Mouse (Mus musculus): Measurements from ENCODE around the gene Pds5b.
"Not testable (repeated sequence)": the region's sequence is repeated elsewhere in the genome, so short reads cannot be mapped to it uniquely, and the experiment has no call there.

The Pds5b gene

DNA sequence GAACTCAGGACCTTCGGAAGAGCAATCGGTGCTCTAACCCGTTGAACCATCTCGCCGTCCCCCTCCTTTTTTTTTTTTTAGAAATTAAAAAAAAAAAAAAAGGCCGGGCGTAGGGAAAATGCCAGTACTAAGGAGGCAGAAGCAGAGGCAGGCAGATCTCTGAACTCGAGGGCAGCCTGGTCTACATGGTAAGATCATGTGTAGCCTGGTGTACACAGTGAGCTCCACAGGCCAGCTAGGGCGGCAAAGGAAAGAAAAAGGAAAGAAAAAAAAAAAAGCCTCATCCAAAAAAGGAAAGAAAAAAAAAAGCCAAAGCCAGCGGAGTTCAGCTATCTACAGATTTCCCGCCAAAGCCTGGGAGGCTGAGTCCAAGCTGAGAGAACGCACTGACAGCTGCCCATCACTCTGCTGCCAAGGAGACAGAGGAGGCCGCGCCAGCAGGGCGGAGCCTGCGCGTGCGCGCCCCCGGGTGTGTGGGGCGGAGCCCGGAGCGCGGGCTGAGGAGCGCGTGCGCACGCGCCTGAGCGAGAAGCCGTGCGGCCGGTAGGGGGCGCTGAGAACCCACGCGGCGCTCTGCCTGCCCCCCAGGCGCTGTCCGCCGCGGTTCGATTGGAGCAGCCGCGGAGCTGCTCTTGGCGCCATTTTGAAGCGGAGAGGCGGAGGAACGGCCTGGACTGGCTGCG lies at the start of gene Pds5b:
Gene Pds5b, plus strand, starts transcription at position 587 of the 683 bp plus-strand sequence.
- peak; percentile 94 for DNase-seq (ENCODE audit: extremely low spot score)

DNA sequence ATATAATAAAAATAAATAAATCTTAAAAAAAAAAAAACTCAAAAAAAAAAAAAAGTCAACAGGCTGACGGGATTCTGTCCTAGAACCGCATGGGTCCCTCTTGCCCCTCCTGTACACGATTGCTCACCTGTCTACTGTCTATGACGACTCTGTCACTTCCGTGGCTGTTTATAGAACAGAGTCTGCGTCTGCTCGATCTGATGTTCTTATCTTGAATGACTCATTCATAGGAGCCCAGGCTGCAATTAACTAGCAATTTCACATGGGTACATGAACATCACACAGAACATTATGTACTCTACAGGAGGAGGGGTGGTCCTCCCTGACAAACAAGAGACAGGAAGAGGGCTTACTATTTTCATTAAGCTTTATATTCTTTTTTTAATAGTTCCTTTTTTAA lies 48.0 kb upstream of the Pds5b start:
- DNase-seq (ENCODE audit: extremely low spot score), result no peak

GRCm38 (mm10) chr5:150629272-150629671 lies 44.3 kb upstream of the Pds5b start:
- DNase-seq (ENCODE audit: extremely low spot score), result no peak

- DNase-seq (ENCODE audit: extremely low spot score), result no peak
Observed at GRCm38 (mm10) chr5:150629692-150630091, 43.8 kb upstream of the Pds5b start.

- DNase-seq (ENCODE audit: extremely low spot score), result no peak
Observed at GRCm38 (mm10) chr5:150641440-150641839, 32.1 kb upstream of the Pds5b start.

DNA sequence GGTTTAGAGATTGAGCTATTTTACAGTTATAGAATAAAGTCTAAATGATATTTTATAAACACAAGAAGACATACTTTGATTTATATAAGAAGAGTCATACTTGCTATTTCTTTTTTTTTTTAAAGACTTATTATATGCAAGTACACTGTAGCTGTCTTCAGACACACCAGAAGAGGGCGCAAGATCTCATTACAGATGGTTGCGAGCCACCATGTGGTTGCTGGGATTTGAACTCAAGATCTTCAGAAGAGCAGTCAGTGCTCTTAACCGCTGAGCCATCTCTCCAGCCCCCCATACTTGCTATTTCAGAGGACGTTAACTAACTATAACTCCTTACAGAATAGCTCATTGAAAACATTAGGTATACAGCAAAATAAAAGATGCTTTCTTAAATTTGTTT lies 30.1 kb upstream of the Pds5b start:
- not testable (repeated sequence) for DNase-seq (ENCODE audit: extremely low spot score)

GRCm38 (mm10) chr5:150644926-150645325 lies 28.6 kb upstream of the Pds5b start:
- DNase-seq (ENCODE audit: extremely low spot score), result no peak

DNA sequence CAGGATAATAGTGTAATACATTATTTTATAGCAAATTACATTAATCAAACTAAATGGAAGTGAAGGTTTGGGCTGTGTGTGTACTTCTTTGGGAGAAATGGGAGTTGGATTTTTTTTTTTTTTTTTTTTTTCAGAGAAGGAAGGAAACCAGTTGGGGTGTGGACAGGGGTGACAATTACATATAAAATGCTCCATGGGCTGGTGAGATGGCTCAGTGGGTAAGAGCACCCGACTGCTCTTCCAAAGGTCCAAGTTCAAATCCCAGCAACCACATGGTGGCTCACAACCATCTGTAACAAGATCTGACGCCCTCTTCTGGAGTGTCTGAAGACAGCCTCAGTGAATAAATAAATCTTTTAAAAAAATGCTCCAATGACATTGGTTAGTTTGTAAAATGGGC lies 21.0 kb upstream of the Pds5b start:
- no peak for DNase-seq (ENCODE audit: extremely low spot score)

DNA sequence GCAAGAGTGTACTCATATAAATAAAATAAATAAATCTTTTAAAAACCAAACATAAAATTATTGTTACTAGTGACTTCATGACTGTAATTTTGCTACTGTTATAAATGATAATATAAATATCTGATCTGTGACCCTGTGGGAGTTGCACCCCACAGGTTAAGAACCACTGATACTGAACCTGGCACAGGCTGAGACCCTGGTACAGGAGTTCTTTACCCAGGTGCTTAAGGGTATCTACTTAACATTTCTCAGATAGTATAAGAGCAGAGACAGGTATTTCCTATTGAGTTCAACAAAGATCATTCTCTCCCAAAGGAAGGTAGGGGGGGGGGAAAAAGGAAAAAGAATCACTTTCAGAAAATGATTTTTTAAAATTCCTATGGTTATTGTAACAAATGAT lies 19.0 kb upstream of the Pds5b start:
- no peak for DNase-seq (ENCODE audit: extremely low spot score)

DNA sequence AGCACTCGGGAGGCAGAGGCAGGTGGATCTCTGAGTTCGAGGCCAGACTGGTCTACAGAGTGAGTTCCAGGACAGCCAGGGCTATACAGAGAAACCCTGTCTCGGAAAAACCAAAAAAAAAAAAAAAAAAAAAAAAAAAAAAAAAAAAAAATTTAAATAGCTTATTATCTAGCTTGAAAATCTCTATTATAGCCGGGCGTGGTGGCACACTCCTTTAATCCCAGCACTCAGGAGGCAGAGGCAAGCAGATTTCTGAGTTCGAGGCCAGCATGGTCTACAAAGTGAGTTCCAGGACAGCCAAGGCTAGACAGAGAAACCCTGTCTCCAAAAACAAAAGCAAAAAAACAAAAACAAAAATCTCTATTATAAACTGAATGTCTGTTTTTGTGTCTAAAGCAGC lies 14.1 kb upstream of the Pds5b start:
- not testable (repeated sequence) for DNase-seq (ENCODE audit: extremely low spot score)

- DNase-seq (ENCODE audit: extremely low spot score), result not testable (repeated sequence)
Observed at GRCm38 (mm10) chr5:150660296-150660695, 13.2 kb upstream of the Pds5b start.

DNA sequence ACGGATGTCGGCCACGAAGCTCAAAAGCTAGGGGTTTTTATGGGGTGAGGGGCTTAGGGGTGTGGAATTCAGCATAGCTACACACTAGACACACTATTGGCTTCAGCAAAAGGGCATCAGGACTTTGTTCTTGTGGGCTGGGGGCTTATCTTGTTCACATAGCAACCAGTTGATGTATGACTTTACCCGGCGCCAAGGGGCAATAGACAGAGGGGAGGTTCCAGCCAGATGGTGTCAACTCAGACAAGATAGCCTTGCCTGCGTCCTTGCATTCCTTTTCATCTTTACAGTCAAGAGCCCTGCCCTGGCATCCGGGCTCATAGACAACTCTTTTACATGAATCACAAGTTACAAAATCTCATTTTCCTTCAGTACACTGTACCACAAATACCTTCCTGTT lies 9.6 kb upstream of the Pds5b start:
- DNase-seq (ENCODE audit: extremely low spot score), result not testable (repeated sequence)

DNA sequence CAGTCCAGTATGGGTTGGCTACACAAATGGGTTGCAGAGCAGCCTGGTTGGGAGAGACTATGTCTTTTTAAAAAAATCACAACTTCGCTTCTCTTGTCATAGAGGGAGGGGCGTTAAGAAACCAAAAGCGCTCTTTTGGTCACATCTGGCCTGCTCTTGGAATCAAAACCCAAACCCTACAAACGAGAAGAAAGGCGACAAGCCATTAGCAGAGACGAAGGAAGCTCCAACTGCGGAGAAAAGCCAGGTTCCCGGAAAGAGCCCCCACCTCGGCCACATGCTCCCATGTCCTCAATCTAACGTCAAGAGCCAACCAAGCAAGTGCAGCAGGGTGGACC lies 8.8 kb upstream of the Pds5b start:
- peak; percentile 9 for DNase-seq (ENCODE audit: extremely low spot score)

DNA sequence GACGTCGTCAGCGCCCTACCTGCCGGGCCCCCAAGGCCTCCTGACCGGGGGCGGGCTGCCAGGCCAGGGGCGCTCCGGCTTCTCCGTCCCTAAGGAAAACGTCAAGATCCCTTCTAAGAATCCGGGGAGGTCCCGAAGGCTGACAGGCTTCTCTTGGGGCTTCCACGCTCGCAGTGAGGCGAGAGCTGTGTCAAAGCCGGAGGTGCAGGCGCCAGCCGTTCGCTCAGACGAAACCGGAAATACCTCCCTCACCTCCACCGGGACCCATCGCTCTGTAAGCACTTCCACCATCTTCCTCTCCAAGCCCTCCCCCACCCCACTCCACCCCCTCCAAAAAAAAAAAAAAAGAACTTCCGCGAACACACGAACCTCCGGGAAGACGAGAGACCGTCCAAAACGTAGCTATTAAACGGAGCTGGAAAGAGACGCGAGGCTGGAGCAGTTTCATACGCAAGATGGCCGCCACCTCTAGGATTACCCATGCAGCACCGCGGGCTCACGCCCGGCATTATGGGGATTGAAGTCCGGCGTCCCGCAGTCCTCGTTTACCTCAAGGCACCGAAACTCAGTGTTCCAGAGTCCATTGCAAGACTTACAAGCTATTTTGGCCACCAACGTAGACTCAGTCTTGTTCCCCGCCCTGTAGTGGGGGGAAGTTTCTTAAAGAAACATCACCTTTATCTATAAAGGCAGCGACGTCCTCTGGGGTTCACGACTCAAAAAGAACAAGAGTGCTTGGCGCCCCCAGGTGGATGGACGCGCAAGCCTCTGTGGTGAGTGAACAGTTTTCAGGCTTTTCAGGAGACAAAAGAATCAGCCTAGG lies 8.2 kb upstream of the Pds5b start:
- peak; percentile 91 for DNase-seq (ENCODE audit: extremely low spot score)

DNA sequence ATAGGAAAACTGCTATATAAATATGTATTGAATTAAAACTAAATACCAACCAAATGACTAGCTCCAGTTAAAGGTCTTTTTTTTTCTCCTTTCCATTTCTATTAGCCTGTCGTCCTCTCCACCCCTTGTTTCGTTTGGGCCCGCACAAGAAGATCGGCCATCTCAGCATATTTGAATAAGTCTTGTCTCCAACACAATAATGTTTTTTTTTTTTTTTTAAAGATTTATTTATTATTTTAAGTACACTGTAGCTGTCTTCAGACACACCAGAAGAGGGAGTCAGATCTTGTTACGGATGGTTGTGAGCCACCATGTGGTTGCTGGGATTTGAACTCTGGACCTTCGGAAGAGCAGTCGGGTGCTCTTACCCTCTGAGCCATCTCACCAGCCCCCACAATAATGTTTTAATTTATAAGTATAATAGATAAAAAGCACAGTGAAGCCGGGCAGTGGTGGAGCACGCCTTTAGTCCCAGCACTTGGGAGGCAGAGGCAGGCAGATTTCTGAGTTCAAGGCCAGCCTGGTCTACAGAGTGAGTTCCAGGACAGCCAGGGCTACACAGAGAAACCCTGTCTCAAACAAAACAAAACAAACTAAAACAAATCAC lies 7.3 kb upstream of the Pds5b start, which contains the start of gene N4bp2l2:
Gene N4bp2l2, minus strand, starts transcription at position 51 of the 607 bp plus-strand sequence.
- not testable (repeated sequence) for DNase-seq (ENCODE audit: extremely low spot score)

GRCm38 (mm10) chr5:150668731-150669130 lies 4.8 kb upstream of the Pds5b start:
- no peak for DNase-seq (ENCODE audit: extremely low spot score)

DNA sequence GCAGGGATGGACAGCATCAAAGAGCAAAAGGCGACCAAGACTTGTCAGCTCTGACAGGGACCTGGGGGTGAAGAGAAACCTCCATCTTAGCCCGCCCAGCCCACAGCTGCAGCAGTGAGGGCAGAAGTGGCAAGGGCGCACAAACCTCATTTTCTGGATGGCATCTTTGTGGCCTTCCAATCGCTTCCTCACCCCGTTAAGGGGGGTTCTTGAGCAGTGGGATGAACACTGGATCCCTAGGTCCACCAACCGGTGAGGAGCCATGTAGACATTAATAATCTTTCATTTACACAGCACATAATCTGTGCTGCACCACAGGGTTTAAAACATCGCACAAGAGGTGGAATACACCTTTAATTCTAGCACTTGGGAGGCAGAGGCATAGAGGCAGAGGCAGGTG lies 1.2 kb upstream of the Pds5b start:
- no peak for DNase-seq (ENCODE audit: extremely low spot score)

DNA sequence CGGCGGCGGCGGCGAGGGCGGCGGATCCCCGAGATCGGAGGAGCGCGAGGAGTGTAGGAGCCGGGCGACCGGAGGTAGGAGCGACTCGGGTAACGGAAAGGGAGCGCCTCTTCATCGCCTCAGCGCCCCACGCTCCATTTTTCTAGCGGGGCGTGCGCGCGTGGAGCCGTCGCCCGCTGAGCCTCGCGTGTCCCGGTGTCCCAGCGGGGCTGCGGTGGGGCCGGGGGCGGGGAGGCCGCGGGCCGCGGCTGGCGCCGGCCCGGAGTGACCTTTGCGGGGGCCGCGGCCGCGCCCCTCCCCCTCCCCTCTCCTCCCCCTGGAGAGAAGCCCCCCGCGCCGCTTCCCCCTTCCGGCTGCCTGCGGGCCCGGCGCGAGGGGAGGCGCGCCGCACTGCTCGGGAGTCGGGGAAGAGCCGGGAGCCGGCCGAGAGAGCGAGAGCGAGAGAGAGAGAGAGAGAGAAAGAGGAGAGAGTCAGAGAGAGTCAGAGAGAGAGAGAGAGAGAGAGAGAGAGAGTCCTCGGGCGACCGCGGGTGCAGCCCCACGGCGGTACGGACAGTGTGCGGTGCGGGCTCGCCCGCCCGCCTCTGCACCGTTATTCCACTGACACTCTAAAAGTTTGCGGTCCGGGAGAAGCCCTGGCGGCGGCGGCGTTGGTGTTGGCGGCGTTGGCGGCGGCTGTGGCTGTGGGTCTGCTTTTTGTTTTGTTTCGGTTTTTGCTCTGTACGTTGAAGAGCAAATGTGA lies 512 bp downstream of the Pds5b start:
- DNase-seq (ENCODE audit: extremely low spot score), result peak; percentile 68

GRCm38 (mm10) chr5:150674866-150675265 lies 1.3 kb downstream of the Pds5b start:
- DNase-seq (ENCODE audit: extremely low spot score), result peak; percentile 15

DNA sequence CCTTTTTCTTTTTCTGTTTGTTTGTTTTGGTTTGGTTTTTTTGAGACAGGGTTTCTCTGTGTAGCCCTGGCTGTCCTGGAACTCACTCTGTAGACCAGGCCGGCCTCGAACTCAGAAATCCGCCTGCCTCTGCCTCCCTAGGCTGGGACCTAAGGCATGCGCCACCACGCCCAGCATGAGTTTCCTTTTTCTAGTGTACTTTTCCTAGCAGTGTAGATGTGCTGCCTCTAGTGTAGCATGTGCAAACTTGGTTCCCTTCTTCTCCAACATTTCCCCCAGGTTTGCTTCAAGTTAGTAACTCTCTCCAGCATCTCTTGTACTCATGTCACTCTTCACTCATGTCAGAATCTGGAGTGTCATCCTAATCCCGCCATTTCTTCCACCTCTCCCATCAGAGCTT lies 9.3 kb downstream of the Pds5b start:
- not testable (repeated sequence) for DNase-seq (ENCODE audit: extremely low spot score)

GRCm38 (mm10) chr5:150690685-150691084 lies 17.1 kb downstream of the Pds5b start:
- no peak for DNase-seq (ENCODE audit: extremely low spot score)

DNA sequence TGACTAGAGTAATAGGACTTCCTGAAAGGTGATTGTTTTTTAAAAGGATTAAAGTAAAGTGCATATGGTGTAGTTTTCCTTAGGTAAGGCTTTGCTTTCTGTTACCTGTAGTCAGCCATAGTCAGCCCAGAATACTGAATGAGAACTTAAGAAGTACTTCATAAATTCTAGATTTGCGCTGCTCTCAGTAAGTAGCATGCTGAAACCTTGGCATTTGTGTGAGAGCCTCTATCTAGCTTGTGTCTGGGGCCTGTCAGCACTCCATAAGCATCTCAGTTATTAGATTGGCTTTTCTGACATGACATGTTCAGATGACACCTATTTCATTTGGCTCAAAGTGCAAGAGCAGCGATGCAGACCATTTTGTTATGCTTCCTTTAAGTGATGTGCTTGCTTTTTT lies 19.7 kb downstream of the Pds5b start:
- no peak for DNase-seq (ENCODE audit: extremely low spot score)

All from embryo, embryonic 9.5 days (tissue).